Mouse (Mus musculus) MEL (cell line): Measurements from ENCODE around the gene Padi1.

Source experiments
- BHLHE40 ChIP-seq: IDR thresholded peaks from 2 replicates; pipeline ENCODE4 v1.6.1; 2012; ENCODE audit warnings: low read depth, mild to moderate bottlenecking, inconsistent platforms, low read length, improper control_type of control experiment, borderline replicate concordance
- CHD2 ChIP-seq: IDR thresholded peaks from 2 replicates; pipeline ENCODE4 v1.6.1; 2011; ENCODE audit warnings: low read length, improper control_type of control experiment
- CTCF ChIP-seq, 3 experiments: IDR thresholded peaks in 2 of 3; conservative IDR thresholded peaks in 1 of 3; 2 replicates each; pipeline ENCODE4 v1.5.1; 2011 to 2012; ENCODE audit warnings: low read length in 3 of 3, low read depth in 2 of 3, mild to moderate bottlenecking in 2 of 3, improper control_type of control experiment in 1 of 3, inconsistent platforms in 1 of 3, mixed read lengths in 1 of 3, moderate library complexity in 1 of 3; ENCODE audit not compliant: control insufficient read depth in 1 of 3, insufficient read depth in 1 of 3, poor library complexity in 1 of 3, severe bottlenecking in 1 of 3
- EP300 ChIP-seq, 2 experiments: IDR thresholded peaks; 2 replicates each; pipeline ENCODE4 v1.6.1; 2011; ENCODE audit warnings: improper control_type of control experiment in 2 of 2, low read length in 2 of 2, low read depth in 1 of 2, mild to moderate bottlenecking in 1 of 2
- HCFC1 ChIP-seq: IDR thresholded peaks from 2 replicates; pipeline ENCODE4 v1.6.1; 2012; ENCODE audit warnings: low read depth, mild to moderate bottlenecking, inconsistent platforms, low read length, improper control_type of control experiment, moderate library complexity
- KAT2A ChIP-seq: conservative IDR thresholded peaks from 2 replicates; pipeline ENCODE4 v1.6.1; 2012; ENCODE audit warnings: low read depth, low read length, improper control_type of control experiment, inconsistent platforms
- TCF12 ChIP-seq: IDR thresholded peaks from 2 replicates; pipeline ENCODE4 v1.6.1; 2014; ENCODE audit warnings: low read depth, mild to moderate bottlenecking, inconsistent platforms, low read length, improper control_type of control experiment, moderate library complexity
- USF1 ChIP-seq: IDR thresholded peaks from 2 replicates; pipeline ENCODE4 v1.6.1; 2014; ENCODE audit warnings: low read depth, mild to moderate bottlenecking, inconsistent platforms, low read length, improper control_type of control experiment, moderate library complexity
- ZNF384 ChIP-seq: IDR thresholded peaks from 2 replicates; pipeline ENCODE4 v1.6.1; 2012; ENCODE audit warnings: low read depth, mild to moderate bottlenecking, inconsistent platforms, low read length, improper control_type of control experiment

DNA sequence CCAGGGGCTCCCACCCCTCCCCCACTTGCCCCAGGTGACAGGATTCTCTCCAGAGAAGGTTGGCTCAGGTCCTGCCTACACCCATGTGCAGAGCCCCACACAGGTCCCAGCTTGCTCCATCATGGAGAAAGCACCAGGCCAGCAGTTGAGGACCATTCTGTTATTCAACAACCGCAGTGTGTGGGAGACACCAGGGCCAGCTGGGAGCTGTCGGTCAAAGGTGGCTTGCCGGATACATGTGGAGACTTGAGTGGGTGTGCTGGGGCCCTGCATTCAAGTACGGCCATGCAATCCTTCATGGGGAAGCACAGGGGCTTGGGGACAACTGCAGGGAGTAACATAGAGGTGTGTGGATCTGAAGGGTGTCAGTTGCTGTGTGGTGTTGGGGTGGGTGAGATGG is 13.8 kb downstream of the Padi1 start:
- TF ChIP-seq BHLHE40: no peak
- TF ChIP-seq CTCF (IDR thresholded peaks at IDR 0.05 in 2 of 3, conservative IDR thresholded peaks at IDR 0.05 in 1 of 3; ENCODE audit: control insufficient read depth in 1 of 3, insufficient read depth in 1 of 3, low read depth in 2 of 3, low read length in 3 of 3, poor library complexity in 1 of 3, severe bottlenecking in 1 of 3): no peak
- no peak for TF ChIP-seq ZNF384
- no peak for TF ChIP-seq KAT2A
- TF ChIP-seq TCF12: no peak
- TF ChIP-seq EP300 (IDR thresholded peaks at IDR 0.05; ENCODE audit: low read depth in 1 of 2, low read length in 2 of 2): no peak
- no peak for TF ChIP-seq CHD2
- no peak for TF ChIP-seq HCFC1
- no peak for TF ChIP-seq USF1
